Mouse (Mus musculus) liver, embryonic 11.5 days (tissue): ENCODE results near the gene Iqgap2. TPM values are rescaled to one million over a fixed set of nuclear protein-coding genes. Genes with fewer than 3 reads are reported as not detected.
A peak's percentile ranks its signal among the peaks of the same experiment; 100 is the strongest.

Experiments
- ATAC-seq: fragments of 200-750 bp; cut with Nextera tagmentation; replicated peaks from 2 replicates; pipeline ENCODE4 v1.8.0; 2017; ENCODE audit warnings: moderate number of reproducible peaks, mild to moderate bottlenecking, moderate TSS enrichment, moderate library complexity; ENCODE audit not compliant: low FRiP score
- DNase-seq: peaks from one replicate; pipeline ENCODE4 v3.0.0-alpha.2; 2017; ENCODE audit warnings: low spot score
- H3K27ac ChIP-seq: fragments of 300-500 bp; sonication (generic); 2 replicates; pipeline ENCODE4 v1.5.1; 2014; ENCODE audit warnings: mild to moderate bottlenecking, low read depth, low read length, control low read depth
- H3K27me3 ChIP-seq: fragments of 300-500 bp; sonication (generic); replicated peaks from 2 replicates; pipeline ENCODE4 v1.6.1; 2014; ENCODE audit warnings: low read length, mixed read lengths; ENCODE audit not compliant: control insufficient read depth, insufficient read depth
- H3K36me3 ChIP-seq: fragments of 300-500 bp; sonication (generic); 2 replicates; pipeline ENCODE4 v1.6.1; 2014; ENCODE audit warnings: mild to moderate bottlenecking, low read length, moderate library complexity, mixed read lengths; ENCODE audit not compliant: control insufficient read depth, insufficient read depth
- H3K4me1 ChIP-seq: fragments of 300-500 bp; sonication (generic); replicated peaks from 2 replicates; pipeline ENCODE4 v1.6.1; 2014; ENCODE audit warnings: low read length, mixed read lengths; ENCODE audit not compliant: control insufficient read depth, insufficient read depth
- H3K4me2 ChIP-seq: fragments of 300-500 bp; sonication (generic); 2 replicates; pipeline ENCODE4 v1.6.1; 2014; ENCODE audit warnings: mild to moderate bottlenecking, control low read depth, moderate library complexity
- H3K4me3 ChIP-seq: fragments of 300-500 bp; sonication (generic); 2 replicates; pipeline ENCODE4 v1.5.1; 2014; ENCODE audit warnings: low read depth, low read length, control low read depth
- H3K9ac ChIP-seq: fragments of 300-500 bp; sonication (generic); 2 replicates; pipeline ENCODE4 v1.6.1; 2014; ENCODE audit warnings: low read depth, low read length, control low read depth
- H3K9me3 ChIP-seq: fragments of 300-500 bp; sonication (generic); 2 replicates; pipeline ENCODE4 v1.6.1; 2016; ENCODE audit warnings: low read length, inconsistent platforms, mixed read lengths; ENCODE audit not compliant: control insufficient read depth
- WGBS: fragments of 180-500 bp; shearing (Covaris S2); extraction: QIAGEN DNeasy Blood & Tissue Kit; methylation state at CpG from one replicate; pipeline ENCODE4 v1.1.7; 2014; 5-methylcytosine and 5-hydroxymethylcytosine counted together
- polyA plus RNA-seq: library from polyadenylated mRNA; unstranded; fragments of >200 nt; fragmentation: Nextera tagmentation; extraction: Ambion mirVana; gene quantifications from 2 replicates; pipeline ENCODE4 v1.2.1, GENCODE M21; 2014

Gene Iqgap2
- polyA plus RNA-seq: 17.1 and 17.7 TPM in 2 replicates

DNA sequence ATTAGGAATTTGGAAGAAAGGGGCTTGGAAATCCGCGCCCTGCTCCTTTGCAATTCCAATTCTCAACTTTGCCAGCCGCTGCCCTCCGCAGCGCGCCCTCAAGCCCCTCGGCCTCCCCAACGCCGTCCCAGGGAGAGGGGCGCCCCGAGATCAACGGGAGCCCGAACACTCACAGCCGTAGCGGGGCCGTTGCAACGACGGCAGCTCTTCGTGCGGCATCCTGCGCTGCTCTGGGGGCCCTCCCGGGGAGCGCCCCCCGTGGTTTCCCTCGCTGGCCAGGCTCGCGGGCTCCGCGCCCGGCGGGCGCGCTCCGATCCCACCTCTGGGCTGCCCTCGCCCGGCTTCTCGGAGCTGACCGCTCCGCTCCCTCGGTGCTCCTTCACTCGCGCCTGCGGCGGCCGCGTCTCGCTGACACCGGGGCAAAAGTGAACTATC, at the start of gene Iqgap2:
Iqgap2 (minus strand) TSS at position 432 of the 435 bp plus-strand sequence.
- H3K9me3 ChIP-seq: no peaks in the 10 kb centered on the region
- DNase-seq (no peak), ATAC-seq (peak; percentile 71)
- peak within 1 kb of the TSS; percentile 83 for H3K27ac ChIP-seq
- peak within 1 kb of the TSS; percentile 100 for H3K4me2 ChIP-seq
- no peaks in the 10 kb centered on the region for H3K36me3 ChIP-seq
- H3K4me1 ChIP-seq: peaks cover 13% of the 10 kb centered on the region
- H3K4me3 ChIP-seq: peak within 1 kb of the TSS; percentile 73
- H3K9ac ChIP-seq: peak within 1 kb of the TSS; percentile 86
- H3K27me3 ChIP-seq: no peaks in the 10 kb centered on the region
- WGBS: under 1% methylated on average over 47 of the region's 48 CpGs

GRCm38 (mm10) chr13:95940811-95941210, 49.1 kb upstream of the Iqgap2 start:
- H3K27ac ChIP-seq: no peak overlapping the region
- no peaks in the 10 kb centered on the region for H3K27me3 ChIP-seq
- H3K9ac ChIP-seq: no peak overlapping the region
- DNase-seq (no peak), ATAC-seq (no peak)
- H3K4me1 ChIP-seq: no peaks in the 10 kb centered on the region
- no peaks in the 10 kb centered on the region for H3K9me3 ChIP-seq
- 70% methylated on average over 5 of the region's 5 CpGs for WGBS
- no peak overlapping the region for H3K4me3 ChIP-seq
- no peak overlapping the region for H3K4me2 ChIP-seq
- H3K36me3 ChIP-seq: no peaks in the 10 kb centered on the region

GRCm38 (mm10) chr13:95924201-95924621, 32.5 kb upstream of the Iqgap2 start:
- Histone ChIP-seq H3K4me2 (no peak overlapping the region), H3K4me1 (no peaks in the 10 kb centered on the region), H3K9me3 (no peaks in the 10 kb centered on the region), H3K4me3 (no peak overlapping the region), H3K27ac (no peak overlapping the region), H3K9ac (no peak overlapping the region), H3K36me3 (no peaks in the 10 kb centered on the region), H3K27me3 (no peaks in the 10 kb centered on the region)
- ATAC-seq: no peak
- WGBS: 58% methylated on average over 2 of the region's 2 CpGs
- DNase-seq: no peak

DNA sequence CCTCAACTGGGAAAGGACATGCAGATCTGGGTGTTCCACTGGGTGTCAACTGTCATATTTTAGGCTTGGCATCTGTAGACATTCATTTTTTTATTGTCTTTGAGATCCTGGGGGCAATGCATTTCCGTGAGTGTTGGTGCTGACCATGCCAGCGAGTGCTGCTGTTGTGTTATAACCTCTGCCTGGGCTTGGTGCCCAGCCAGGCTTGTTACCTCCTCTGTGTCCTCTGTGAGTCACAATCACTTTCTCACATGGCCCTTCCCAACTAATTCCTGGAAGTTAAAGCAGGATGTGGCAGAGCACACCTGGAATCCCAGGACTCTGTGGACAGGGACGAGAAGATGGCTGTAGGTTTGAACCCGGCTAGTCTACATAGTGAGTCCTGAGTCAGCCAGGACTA, 30.9 kb upstream of the Iqgap2 start:
- DNase-seq (no peak), ATAC-seq (no peak)
- Histone ChIP-seq H3K36me3 (no peaks in the 10 kb centered on the region), H3K4me3 (no peak overlapping the region), H3K27ac (no peak overlapping the region), H3K9ac (no peak overlapping the region), H3K4me2 (no peak overlapping the region), H3K9me3 (no peaks in the 10 kb centered on the region), H3K27me3 (no peaks in the 10 kb centered on the region), H3K4me1 (no peaks in the 10 kb centered on the region)
- WGBS: 90% methylated on average over 4 of the region's 4 CpGs

- Histone ChIP-seq H3K9me3 (no peaks in the 10 kb centered on the region), H3K4me3 (no peak overlapping the region), H3K9ac (no peak overlapping the region), H3K27ac (no peak overlapping the region), H3K4me2 (no peak overlapping the region), H3K27me3 (no peaks in the 10 kb centered on the region), H3K4me1 (no peaks in the 10 kb centered on the region), H3K36me3 (no peaks in the 10 kb centered on the region)
- WGBS: 89% methylated on average over 9 of the region's 9 CpGs
- DNase-seq: no peak
- ATAC-seq: no peak
Measured at GRCm38 (mm10) chr13:95918624-95919284, 27.0 kb upstream of the Iqgap2 start.

GRCm38 (mm10) chr13:95913046-95913406, 21.3 kb upstream of the Iqgap2 start:
- no peak overlapping the region for H3K27ac ChIP-seq
- ATAC-seq (no peak), DNase-seq (no peak)
- 38% methylated on average over 2 of the region's 2 CpGs for WGBS
- no peak overlapping the region for H3K4me2 ChIP-seq
- H3K4me3 ChIP-seq: no peak overlapping the region
- no peaks in the 10 kb centered on the region for H3K9me3 ChIP-seq
- H3K9ac ChIP-seq: no peak overlapping the region
- H3K4me1 ChIP-seq: peaks cover 6% of the 10 kb centered on the region; the same call in 1 of the 2 replicates
- no peaks in the 10 kb centered on the region for H3K36me3 ChIP-seq
- H3K27me3 ChIP-seq: no peaks in the 10 kb centered on the region

DNA sequence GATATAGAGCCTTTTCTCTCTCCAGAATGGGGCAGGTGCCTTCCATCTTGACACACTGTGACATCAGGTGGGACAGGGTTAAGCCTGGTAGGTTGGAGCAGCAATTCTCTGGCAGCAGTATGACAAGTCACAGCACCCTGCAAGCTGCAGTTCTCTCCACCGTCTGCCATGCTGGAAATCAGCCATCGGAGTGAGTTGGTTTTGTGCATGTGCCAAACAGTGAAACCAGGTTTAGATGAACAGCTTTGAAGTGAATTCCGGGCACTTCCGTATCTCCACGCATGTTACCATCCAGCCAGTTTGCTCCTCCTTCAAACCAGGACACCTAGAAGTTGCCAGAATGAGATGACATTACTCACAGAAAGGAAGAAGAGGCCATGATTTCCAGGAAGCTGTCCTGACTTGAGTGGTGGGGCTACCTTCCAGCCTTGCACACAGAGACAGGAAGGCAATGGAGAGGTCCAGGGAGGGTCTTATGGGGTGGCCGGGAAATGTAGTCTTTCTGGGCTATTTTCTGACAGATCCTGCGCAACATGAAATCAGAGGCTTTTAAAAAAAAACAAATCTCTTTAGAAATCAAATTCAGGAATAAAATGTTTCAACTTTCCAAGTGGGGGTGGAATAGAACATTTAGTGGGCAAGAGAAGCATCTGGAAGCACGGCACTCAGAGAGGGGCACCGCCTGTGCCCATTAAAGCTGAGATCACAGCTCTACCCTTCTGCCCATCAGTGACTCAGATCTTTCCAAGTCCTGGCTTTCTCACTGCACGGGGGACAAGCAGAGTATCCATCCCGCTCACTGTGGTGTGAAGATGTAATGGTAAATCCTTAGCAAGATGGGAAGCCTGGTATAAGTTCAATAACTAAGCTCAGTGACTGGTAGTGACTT, 20.7 kb upstream of the Iqgap2 start:
- Histone ChIP-seq H3K27me3 (no peaks in the 10 kb centered on the region), H3K9ac (no peak overlapping the region), H3K4me1 (peaks cover 6% of the 10 kb centered on the region; the same call in 1 of the 2 replicates), H3K4me3 (no peak overlapping the region), H3K27ac (no peak overlapping the region), H3K9me3 (no peaks in the 10 kb centered on the region), H3K4me2 (no peak overlapping the region), H3K36me3 (no peaks in the 10 kb centered on the region)
- DNase-seq (no peak), ATAC-seq (no peak)
- WGBS: 73% methylated on average over 11 of the region's 11 CpGs

DNA sequence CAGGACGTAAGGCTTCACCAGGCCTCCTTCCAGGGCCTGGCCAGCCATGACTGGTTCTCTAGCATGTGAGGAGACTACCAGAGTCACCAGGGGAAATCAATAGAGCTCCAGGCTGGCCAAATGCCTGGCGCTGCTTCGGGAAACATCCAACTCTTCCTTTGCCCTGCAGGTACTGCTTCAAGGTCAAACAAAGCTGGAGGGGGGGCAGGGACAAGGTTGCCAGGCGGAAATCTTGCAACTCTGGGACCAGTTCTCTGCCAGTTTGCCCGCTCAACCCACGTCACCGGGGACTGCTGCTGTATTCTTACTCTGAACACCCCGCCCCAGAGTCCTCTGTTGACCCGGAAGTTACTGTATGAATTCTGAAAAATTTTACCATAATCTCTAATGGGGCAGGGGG, 18.5 kb upstream of the Iqgap2 start:
- DNase-seq (no peak), ATAC-seq (no peak)
- Histone ChIP-seq H3K27ac (no peak overlapping the region), H3K4me2 (no peak overlapping the region), H3K36me3 (no peaks in the 10 kb centered on the region), H3K4me3 (no peak overlapping the region), H3K4me1 (peaks cover 6% of the 10 kb centered on the region; the same call in 1 of the 2 replicates), H3K27me3 (no peaks in the 10 kb centered on the region), H3K9me3 (no peaks in the 10 kb centered on the region), H3K9ac (no peak overlapping the region)
- WGBS: 72% methylated on average over 9 of the region's 9 CpGs
